In genomic region chr11:87662822-87663221, GRCm38 (mm10) we compare ENCODE assay signal across 8 mouse cellular contexts. TPM values are rescaled to one million over a fixed set of nuclear protein-coding genes. Genes with fewer than 3 reads are reported as not detected.
DNase-seq lines count a peak whose midpoint lies in the region; ATAC-seq and TF ChIP-seq lines count a peak whose summit lies in the region.

No protein-coding gene starts in this region.

- no peaks in the 10 kb centered on the region for H3K9me3 ChIP-seq in limb, embryonic 15.5 days
- H3K9me3 ChIP-seq in stomach, postnatal 0 days (ENCODE audit: control insufficient read depth, low read length) = no peaks in the 10 kb centered on the region

- H3K27me3 ChIP-seq in cerebellum, adult 2 months (ENCODE audit: control insufficient read depth, insufficient read depth, low read length) = no peaks in the 10 kb centered on the region
- H3K27me3 ChIP-seq in thymus, adult 2 months (ENCODE audit: control insufficient read depth, insufficient read depth, low read length) = peaks cover 4% of the 10 kb centered on the region; the same call in 1 of the 2 replicates
- peaks cover 12% of the 10 kb centered on the region; the same call in 1 of the 2 replicates for H3K27me3 ChIP-seq in limb, embryonic 15.5 days
- H3K27me3 ChIP-seq in stomach, postnatal 0 days (ENCODE audit: control insufficient read depth, insufficient read depth, low read length) = no peaks in the 10 kb centered on the region

- no peaks in the 10 kb centered on the region for H3K36me3 ChIP-seq in thymus, adult 2 months (ENCODE audit: control insufficient read depth, insufficient read depth, low read length)
- H3K36me3 ChIP-seq in limb, embryonic 15.5 days = no peaks in the 10 kb centered on the region
- no peaks in the 10 kb centered on the region for H3K36me3 ChIP-seq in stomach, postnatal 0 days (ENCODE audit: control insufficient read depth, insufficient read depth, low read length)

- no peak overlapping the region for H3K27ac ChIP-seq in cerebellum, adult 2 months (ENCODE audit: insufficient read depth, low read length)
- H3K27ac ChIP-seq in thymus, adult 2 months (ENCODE audit: control insufficient read depth, insufficient read depth, low read length) = peak overlapping the region; percentile 15; the same call in 1 of the 2 replicates
- peak overlapping the region; percentile 54 for H3K27ac ChIP-seq in limb, embryonic 15.5 days
- H3K27ac ChIP-seq in stomach, postnatal 0 days (replicated peaks) = peak overlapping the region; percentile 82

- no peaks in the 10 kb centered on the region for H3K4me1 ChIP-seq in cerebellum, adult 2 months (ENCODE audit: control insufficient read depth, insufficient read depth, low read length)
- no peaks in the 10 kb centered on the region for H3K4me1 ChIP-seq in thymus, adult 2 months (replicated peaks; ENCODE audit: control insufficient read depth, insufficient read depth, low read length)
- peaks cover 5% of the 10 kb centered on the region for H3K4me1 ChIP-seq in limb, embryonic 15.5 days
- no peaks in the 10 kb centered on the region for H3K4me1 ChIP-seq in stomach, postnatal 0 days (replicated peaks; ENCODE audit: control insufficient read depth, insufficient read depth)

- TF ChIP-seq EP300 in stomach, postnatal 0 days (optimal IDR thresholded peaks at IDR 0.05) = no peak

- no peak for DNase-seq in cerebellum, adult 2 months
- DNase-seq in cerebellum, postnatal 4 days (ENCODE audit: low spot score in 2 of 2) = no peak
- DNase-seq in thymus, adult 2 months = no peak
- DNase-seq in thymus, postnatal 4 days = no peak
- no peak for DNase-seq in stomach, postnatal 0 days (ENCODE audit: low spot score)
- DNase-seq in left cerebral cortex, postnatal 4 days = no peak
- no peak for DNase-seq in left cerebral cortex, adult 8-10 months (ENCODE audit: low spot score in 2 of 2)

- intact Hi-C loops in left cerebral cortex, postnatal 4 days (cut with DNase I) = loop anchor here (5.0 kb wide), 1 partner anchor 59 kb away; no protein-coding TSS in a partner anchor

- peak overlapping the region; percentile 71 for H3K4me3 ChIP-seq in cerebellum, adult 2 months (replicated peaks; ENCODE audit: insufficient read depth, low read depth, low read length)
- H3K4me3 ChIP-seq in thymus, adult 2 months (ENCODE audit: control insufficient read depth, insufficient read depth, low read length) = peak overlapping the region; percentile 15; the same call in 1 of the 2 replicates
- H3K4me3 ChIP-seq in limb, embryonic 15.5 days = peak overlapping the region; percentile 44
- peak overlapping the region; percentile 50 for H3K4me3 ChIP-seq in stomach, postnatal 0 days (ENCODE audit: low read depth, low read length)

- no peak for TF ChIP-seq POLR2A in cerebellum, adult 2 months (IDR thresholded peaks at IDR 0.05; ENCODE audit: borderline replicate concordance, insufficient read depth, low read length)
- TF ChIP-seq POLR2A in thymus, adult 2 months (IDR thresholded peaks at IDR 0.05; ENCODE audit: control insufficient read depth, extremely low read depth, insufficient read depth, low read length, poor library complexity) = no peak

- 9% methylated on average over 14 of the region's 14 CpGs for WGBS in cerebellum, adult 2 months
- WGBS in thymus, adult 2 months = 28% methylated on average over 14 of the region's 14 CpGs
- 9% methylated on average over 14 of the region's 14 CpGs for WGBS in limb, embryonic 15.5 days
- 10% methylated on average over 14 of the region's 14 CpGs for WGBS in stomach, postnatal 0 days

- no peak for TF ChIP-seq CTCF in cerebellum, adult 2 months (IDR thresholded peaks at IDR 0.05; ENCODE audit: borderline replicate concordance, insufficient read depth, low read depth, low read length)
- TF ChIP-seq CTCF in thymus, adult 2 months (IDR thresholded peaks at IDR 0.05; ENCODE audit: borderline replicate concordance, control insufficient read depth, extremely low read depth, insufficient read depth, low read length, poor library complexity) = no peak
- TF ChIP-seq CTCF in stomach, postnatal 0 days (IDR thresholded peaks at IDR 0.05; ENCODE audit: low read depth) = no peak

- no peak for ATAC-seq in limb, embryonic 15.5 days (ENCODE audit: insufficient number of reproducible peaks, low FRiP score, low TSS enrichment, low read depth)
- no peak for ATAC-seq in stomach, postnatal 0 days (ENCODE audit: low FRiP score, low TSS enrichment)

- H3K4me2 ChIP-seq in limb, embryonic 15.5 days = peak overlapping the region; percentile 72
- H3K4me2 ChIP-seq in stomach, postnatal 0 days (replicated peaks; ENCODE audit: low read depth) = peak overlapping the region; percentile 54

- H3K9ac ChIP-seq in limb, embryonic 15.5 days = peak overlapping the region; percentile 15; the same call in 1 of the 2 replicates
- H3K9ac ChIP-seq in stomach, postnatal 0 days (ENCODE audit: low read length) = peak overlapping the region; percentile 56

RNA-seq across cellular contexts. Expression of gene Rnf43, which starts 0.3 kb away (rescaled TPM):
- 2.2 and 2.6 TPM in 2 replicates for polyA plus RNA-seq in cerebellum, adult 2 months (2012; rRNA removed)
- polyA plus RNA-seq in thymus, adult 2 months (2012; rRNA removed) = 6.6 and 9.0 TPM in 2 replicates
- polyA plus RNA-seq in limb, embryonic 15.5 days (2015; fragmentation: Nextera tagmentation; extraction: Ambion mirVana) = 7.8 and 9.3 TPM in 2 replicates
- 6.6 and 7.4 TPM in 2 replicates for polyA plus RNA-seq in stomach, postnatal 0 days (2015; fragmentation: Nextera tagmentation; extraction: Ambion mirVana)
- 1 to 10 TPM; 2.4 to 2.5 TPM for total RNA-seq in left cerebral cortex, postnatal 4 days (2021)
- 1 to 10 TPM; 2.9 to 7.7 (median 4.8) TPM for total RNA-seq in left cerebral cortex, adult 8-10 months (2022)

RNA-seq across cellular contexts. Expression of gene Hsf5, which starts 45.9 kb away (rescaled TPM):
- 0.36 and 0.43 TPM in 2 replicates for polyA plus RNA-seq in cerebellum, adult 2 months (2012; rRNA removed)
- 0.04 and 0.05 TPM in 2 replicates for polyA plus RNA-seq in thymus, adult 2 months (2012; rRNA removed)
- polyA plus RNA-seq in limb, embryonic 15.5 days (2015; fragmentation: Nextera tagmentation; extraction: Ambion mirVana) = 0.14 and 0.22 TPM in 2 replicates
- polyA plus RNA-seq in stomach, postnatal 0 days (2015; fragmentation: Nextera tagmentation; extraction: Ambion mirVana) = 0.12 TPM in 1 of 2 replicates, not detected in the other
- total RNA-seq in left cerebral cortex, postnatal 4 days (2021) = under 1 TPM; 0.54 to 0.82 TPM
- under 1 TPM; 0.50 to 0.71 (median 0.60) TPM for total RNA-seq in left cerebral cortex, adult 8-10 months (2022)

Comparison
In these comparisons a context has a peak if more than half of its experiments do, and no peak if none do; other contexts are left out.
1. H3K4me3 ChIP-seq: peak in every context shown above with its lines; median percentile 71 in cerebellum, adult 2 months; 50 in stomach, postnatal 0 days; 44 in limb, embryonic 15.5 days; 15 in thymus, adult 2 months.